Mouse (Mus musculus) CH12.LX (cell line): ENCODE results near the gene Gpat2.

ENCODE experiments used
- CTCF ChIP-seq, 2 experiments: IDR thresholded peaks in 1 of 2; conservative IDR thresholded peaks in 1 of 2; 2 replicates each; pipeline ENCODE4 v1.5.1; 2011 to 2012; ENCODE audit warnings: low read depth in 2 of 2, low read length in 2 of 2, improper control_type of control experiment in 1 of 2, inconsistent platforms in 1 of 2, mild to moderate bottlenecking in 1 of 2, moderate library complexity in 1 of 2
- SMC3 ChIP-seq: IDR thresholded peaks from 2 replicates; pipeline ENCODE4 v1.6.1; 2011; ENCODE audit warnings: low read depth, low read length, improper control_type of control experiment

DNA sequence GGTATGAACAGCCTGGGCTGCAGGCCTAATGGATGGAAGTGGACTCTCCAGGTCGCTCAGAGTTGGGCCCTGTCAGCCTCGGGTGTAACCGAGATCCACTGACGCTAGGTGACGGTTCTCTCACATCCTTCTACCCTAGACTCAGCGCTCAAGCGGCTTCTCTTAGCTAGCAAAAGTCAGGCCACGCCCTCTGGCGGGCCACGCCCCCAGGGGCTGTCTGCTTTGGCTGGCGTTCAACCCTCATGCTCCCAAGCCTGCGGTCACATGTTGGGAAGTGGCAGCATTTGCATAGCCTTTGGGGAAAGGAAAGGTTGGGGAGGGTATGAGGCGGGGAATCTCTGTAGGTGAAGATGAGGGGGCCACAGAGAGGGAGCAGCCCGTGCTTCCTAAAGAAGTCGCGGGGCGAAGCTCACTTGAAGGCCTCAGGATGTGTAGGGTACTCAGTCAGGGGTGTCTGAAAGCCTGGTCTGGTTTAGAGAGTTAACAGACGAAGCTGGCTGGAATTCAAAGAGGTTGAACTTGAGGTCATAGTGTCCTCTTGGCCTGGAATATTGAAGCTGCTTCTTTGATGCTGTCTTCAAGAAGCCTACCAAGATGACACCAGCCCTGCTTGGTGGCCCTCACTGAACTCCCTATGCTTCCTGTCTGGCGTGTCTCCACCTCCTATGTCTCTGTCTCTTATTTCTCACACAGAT is 59.6 kb downstream of the Gpat2 start:
- no peak for TF ChIP-seq SMC3
- TF ChIP-seq CTCF (conservative IDR thresholded peaks at IDR 0.05 in 1 of 2, IDR thresholded peaks at IDR 0.05 in 1 of 2; ENCODE audit: low read depth in 2 of 2, low read length in 2 of 2): no peak
